Mouse (Mus musculus) liver (tissue): ENCODE results near the gene Rims3.
A peak's percentile ranks its signal among the peaks of the same experiment; 100 is the strongest.

Source experiments
- DNase-seq: peaks from one replicate; pipeline ENCODE4 v3.0.0-alpha.2; 2020; ENCODE audit warnings: mixed read lengths

Rims3 gene

GRCm38 (mm10) chr4:120854588-120855319 lies at the start of gene Rims3:
Rims3 (plus strand) TSS chr4:120854816.
- DNase-seq = peak; percentile 54

- DNase-seq = no peak
Measured at GRCm38 (mm10) chr4:120805816-120806215, 48.8 kb upstream of the Rims3 start.

GRCm38 (mm10) chr4:120813762-120814161 lies 40.9 kb upstream of the Rims3 start:
- no peak for DNase-seq

GRCm38 (mm10) chr4:120814171-120814570 lies 40.4 kb upstream of the Rims3 start:
- no peak for DNase-seq

GRCm38 (mm10) chr4:120815163-120815562 lies 39.5 kb upstream of the Rims3 start:
- no peak for DNase-seq

DNA sequence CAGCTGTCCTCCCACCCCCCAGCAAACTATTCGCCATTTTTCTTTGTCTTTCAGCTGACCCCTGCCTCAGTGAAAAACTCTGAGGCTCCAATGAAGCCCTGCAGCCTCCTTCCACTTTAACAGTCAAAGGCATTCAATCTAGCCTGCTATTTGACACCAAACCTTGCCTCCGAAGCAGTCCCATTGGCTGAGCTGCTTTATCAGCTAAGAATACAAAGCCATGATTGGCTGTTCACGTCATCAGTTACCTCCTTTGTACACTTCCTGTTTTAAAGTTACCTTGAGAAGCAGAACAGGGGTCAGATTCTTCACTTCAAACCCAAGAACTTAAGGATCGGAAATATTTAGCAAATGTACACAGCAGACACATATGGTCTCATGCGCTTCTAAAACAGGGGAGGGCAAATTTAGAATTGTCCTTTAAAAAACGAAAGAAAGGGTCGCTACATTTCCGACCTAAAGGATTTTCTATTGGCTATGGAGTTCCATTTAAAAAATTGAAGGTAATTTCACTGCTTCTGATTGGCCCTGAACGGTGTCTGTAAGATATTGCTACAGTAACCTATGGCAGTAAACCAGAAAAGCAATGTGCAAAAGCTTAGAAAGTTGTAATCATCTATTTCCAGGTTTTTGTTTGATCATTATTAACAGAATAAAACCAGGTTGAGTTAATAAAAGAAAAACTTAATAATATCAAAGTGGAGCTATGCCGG lies 38.8 kb upstream of the Rims3 start:
- peak; percentile 81 for DNase-seq

DNA sequence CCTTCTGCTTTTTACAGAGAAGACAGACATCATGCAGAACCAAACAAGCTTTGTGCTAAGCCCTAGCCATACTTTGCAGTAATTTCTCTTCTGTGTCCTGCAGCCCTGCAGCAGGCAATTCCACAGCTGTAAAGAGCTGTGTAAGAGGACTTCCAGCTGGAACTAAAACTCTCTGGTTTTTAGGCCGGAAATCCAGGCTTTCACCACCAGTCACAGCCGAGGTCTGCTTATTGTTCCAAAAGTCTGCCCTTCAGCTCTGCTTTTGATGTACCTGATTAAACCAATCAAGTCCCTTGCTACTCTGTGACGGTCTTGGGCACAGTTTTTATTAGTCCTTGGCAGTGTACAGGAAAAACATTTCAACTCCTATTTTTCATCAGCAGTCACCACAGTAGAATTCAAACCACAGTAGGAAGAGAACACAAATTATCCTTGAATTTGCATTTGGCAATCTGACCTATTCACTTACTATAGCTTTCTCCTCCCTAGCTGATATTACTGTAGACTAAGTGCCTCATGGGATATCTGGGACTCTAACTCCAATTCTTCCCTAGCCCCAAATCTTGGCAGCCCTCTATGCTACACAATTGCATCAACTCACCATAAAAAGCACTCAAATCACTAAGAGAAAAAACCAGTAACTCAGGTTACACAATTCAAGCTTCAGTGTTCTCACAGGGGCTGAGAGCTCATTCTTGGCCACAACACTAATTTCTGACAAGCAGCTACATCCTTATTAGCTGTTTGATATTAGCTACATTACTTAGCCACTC lies 37.4 kb upstream of the Rims3 start:
- DNase-seq = no peak

- no peak for DNase-seq
Measured at GRCm38 (mm10) chr4:120817951-120818350, 36.7 kb upstream of the Rims3 start.

DNA sequence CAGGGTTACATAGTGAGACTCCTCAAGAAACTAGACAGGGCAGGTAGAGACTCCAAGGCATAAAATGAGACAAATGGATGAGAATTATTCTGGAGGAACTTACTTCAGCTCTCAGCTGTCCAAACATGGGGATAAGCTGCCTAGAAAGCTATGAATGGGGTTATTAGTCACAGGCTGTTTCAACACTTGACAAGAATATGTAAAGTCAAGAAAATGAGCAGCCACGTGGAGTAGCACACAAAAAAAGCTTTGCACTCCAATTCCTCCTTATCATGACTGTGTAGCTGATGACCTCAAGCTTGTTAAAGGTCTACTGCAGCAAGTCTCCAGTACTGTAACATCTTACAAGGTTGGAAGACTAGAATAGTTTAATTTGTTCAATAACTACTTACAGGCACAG lies 35.3 kb upstream of the Rims3 start:
- DNase-seq = no peak

DNA sequence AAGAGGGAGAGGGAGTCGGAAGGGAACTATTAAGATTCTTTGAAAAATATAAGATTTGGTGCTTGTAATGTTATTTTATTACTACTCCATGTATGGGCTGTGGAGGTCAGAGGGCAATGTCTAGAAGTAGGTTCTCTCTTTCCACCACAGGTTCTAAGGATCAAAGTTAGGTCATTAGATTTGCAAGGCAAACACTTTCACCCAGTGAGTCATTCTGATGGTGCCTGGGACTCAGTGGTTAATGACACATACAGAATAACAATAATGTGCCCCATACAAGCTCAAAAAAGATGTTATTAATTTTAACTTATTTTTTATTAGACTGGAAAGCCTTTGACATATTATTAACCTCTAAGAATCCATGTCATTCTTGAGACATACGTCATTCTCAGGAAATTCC lies 34.7 kb upstream of the Rims3 start:
- no peak for DNase-seq

DNA sequence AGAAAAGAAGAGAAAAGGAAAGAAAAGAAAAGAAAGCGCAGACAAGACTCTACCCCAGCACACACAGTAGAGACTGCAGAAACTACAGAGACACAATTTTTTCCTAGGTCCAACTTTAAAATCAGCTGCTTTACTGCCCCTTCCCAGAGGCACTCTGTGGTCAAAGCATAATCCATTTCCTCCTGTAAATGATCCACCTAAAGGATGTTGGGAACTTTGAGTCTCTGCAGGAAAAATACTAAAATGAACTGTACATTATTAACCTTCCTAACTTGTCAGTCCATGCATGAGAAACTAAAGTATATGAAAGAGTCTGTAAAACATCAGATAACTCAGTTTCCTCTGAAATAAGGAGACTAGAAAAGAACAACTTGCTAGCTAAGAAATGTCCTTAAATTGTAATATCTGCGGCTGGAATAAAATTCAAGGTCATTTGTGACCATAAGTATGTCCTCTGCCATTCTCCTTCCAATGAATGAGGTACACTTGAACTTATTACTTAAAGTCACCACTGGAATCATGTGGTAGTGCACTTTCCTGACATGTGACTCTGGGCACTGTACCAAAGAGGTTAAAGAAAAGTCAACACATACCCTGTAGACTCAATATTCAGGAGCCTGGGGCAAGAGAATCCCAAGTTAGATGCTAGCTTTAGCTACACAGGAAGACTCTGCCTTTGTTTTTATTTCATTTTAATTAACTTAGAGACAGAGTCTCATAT lies 32.3 kb upstream of the Rims3 start:
- no peak for DNase-seq

DNA sequence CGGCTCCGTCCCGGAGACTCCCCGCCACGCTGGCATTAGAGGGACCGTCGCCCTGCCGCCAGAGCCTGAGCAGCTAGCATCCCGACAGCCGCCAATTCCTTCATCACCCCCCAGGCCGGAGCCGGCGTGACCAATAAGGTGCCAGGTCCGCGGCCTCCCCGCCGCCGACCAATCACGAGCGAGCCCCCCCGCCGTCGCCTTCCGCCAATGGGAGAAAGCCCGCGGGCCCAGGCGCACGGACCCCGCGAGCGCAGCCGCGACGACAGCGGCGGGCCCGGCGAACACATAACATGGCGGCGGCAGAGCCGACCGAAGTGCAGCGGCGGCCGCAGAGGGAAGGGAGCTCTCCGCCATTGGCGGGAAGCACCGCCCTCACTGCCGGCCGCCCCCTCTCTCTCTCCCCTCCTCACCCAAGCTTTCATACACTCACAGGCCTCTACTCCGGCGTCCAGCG lies 29.5 kb upstream of the Rims3 start:
- DNase-seq = peak; percentile 98

- peak; percentile 100 for DNase-seq
Measured at GRCm38 (mm10) chr4:120825577-120826326, 28.9 kb upstream of the Rims3 start.

DNA sequence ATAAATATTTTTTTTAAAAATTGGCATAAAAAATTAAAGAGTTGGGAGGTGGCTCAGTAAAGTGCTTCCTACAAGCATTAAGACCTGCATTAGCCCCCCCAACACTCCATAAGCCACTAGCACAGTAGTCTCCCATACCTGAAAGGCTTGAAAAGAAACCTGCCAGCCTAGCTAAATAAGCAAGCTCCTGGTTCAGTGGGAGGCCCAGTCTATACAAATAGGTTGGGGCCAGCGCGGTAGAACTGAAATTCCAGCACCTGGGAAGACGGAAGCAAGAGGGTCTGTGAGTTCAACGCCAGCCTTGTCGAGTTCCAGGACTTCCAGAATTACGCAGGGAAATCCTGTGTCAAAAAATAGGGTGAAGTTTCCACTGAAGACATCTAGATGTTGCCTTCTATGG lies 28.2 kb upstream of the Rims3 start:
- no peak for DNase-seq

DNA sequence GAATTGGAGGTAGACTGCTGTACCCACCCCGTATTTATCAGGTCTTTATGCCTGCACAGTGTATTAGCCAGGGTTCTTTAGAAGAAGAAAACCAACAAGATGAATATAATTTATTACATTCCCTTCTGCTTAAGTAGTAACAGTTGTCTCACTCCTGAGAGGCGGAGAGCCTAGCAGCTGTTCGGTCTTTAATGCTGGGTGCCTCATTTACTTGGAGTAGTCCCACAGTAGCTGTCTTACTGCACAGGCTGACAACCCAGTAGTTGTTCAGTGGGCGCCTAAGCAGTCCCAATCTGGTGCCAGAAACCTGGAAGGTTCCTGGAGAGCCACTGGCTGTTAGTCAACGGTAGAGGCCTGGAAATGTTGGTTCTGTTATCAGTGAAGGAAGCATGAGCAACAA lies 23.8 kb upstream of the Rims3 start:
- DNase-seq = no peak

GRCm38 (mm10) chr4:120831472-120831871 lies 23.1 kb upstream of the Rims3 start, which contains the start of gene Nfyc:
Nfyc (minus strand) TSS chr4:120831572.
- DNase-seq = no peak

- no peak for DNase-seq
Measured at GRCm38 (mm10) chr4:120841342-120841741, 13.3 kb upstream of the Rims3 start.

DNA sequence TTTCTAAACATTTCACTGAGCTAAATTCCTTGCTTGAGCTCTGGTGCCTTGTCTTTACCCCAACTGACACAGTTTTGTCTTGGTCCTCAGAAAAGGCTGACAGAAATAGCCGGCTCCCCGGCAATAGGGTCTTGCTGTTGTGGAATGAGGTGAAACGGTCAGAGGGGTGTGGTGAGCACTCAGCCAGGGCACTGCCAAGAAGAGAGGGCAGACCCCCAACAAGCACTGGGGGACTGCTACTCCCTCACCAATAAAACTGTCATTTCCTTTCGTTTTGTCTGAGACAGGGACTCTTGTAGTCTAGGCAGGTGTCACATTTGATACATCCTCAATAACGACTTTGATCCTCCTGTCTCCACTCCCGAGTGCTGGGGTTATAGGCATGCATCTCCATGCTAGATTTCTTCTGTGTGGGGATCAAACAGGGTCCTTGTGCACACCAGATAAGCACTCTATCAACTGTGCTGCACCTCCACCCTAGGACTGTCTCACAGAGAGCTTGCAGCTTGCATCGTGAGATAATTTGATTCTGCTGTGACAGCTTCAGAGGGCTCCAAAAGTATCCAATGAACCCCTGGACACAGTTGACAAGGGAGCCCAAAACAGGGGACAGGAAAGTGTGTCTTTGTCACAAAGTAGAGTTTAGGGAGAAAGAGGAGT lies 10.1 kb upstream of the Rims3 start:
- peak; percentile 70 for DNase-seq

- peak; percentile 29 for DNase-seq
Measured at GRCm38 (mm10) chr4:120845098-120845497, 9.5 kb upstream of the Rims3 start.

- no peak for DNase-seq
Measured at GRCm38 (mm10) chr4:120848909-120849308, 5.7 kb upstream of the Rims3 start.

- DNase-seq = no peak
Measured at GRCm38 (mm10) chr4:120849451-120849850, 5.2 kb upstream of the Rims3 start.
